Mouse (Mus musculus) spleen, adult 12 weeks (tissue): ENCODE results near the gene Amigo2.

Source experiments
- DNase-seq: peaks from one replicate; pipeline ENCODE4 v3.0.0; 2022; ENCODE audit warnings: low spot score

Gene Amigo2

DNA sequence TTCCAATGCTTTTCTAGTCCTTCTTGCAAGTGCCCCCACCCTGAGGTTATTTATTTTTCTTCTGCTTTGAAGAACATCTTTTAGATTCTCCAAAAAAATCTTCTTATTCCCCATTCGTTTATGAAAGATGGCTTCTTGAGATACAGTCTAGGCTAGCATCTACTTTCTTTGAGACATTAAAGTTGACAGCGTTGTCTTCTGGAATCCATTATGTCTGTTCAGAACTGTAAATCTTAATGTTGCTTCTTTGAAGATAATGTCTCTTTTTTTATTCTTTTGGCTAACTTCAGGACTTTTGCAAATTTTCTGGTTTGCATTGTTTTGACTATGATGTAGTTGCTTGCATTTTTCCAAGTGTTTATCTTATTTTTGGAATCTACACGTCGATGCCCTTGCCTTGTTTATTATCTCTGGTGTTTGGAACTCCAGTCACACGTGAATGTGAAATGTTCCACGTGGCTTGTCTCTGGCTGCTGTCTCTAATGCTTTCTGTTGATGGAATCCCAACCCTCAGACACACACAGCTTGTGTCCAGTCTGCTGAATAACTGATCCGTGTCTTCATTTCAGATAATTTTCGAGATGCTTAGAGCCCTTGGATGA, 20.1 kb upstream of the Amigo2 start:
- no peak for DNase-seq

GRCm38 (mm10) chr15:97266236-97266845, 19.3 kb upstream of the Amigo2 start:
- DNase-seq, result no peak

- DNase-seq, result no peak
Observed at GRCm38 (mm10) chr15:97262251-97262650, 15.2 kb upstream of the Amigo2 start.

DNA sequence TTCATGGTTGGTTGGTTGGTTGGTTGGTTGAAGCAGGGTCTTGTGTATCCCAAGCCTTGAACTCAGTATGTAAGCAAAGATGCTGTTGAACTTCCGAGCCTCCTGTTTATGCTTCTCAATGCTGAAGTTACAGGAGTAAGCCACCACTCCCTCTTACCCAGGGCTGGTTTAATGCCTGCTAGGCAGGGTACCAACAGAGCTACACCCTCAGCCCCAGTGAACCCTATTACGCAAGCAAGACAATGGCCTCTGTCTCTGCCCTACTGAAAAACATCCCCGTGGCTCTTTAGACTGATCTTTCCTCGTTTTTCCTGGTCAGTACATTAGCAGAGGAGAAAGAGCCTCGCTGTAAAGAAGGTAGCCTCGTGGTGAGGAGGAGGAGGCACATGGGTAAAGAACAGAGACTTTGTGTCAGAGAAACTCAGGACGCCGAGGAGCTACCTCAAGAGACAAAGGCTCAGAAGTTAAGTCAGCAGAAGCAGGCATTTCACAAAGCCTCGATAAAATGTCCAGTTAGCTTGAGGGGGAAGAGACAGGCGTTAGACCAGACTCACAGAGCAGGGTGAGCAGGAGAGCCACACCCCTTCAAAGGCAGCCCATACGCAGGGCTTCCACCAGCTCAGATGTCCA, 13.0 kb upstream of the Amigo2 start:
- DNase-seq, result no peak

- no peak for DNase-seq
Observed at GRCm38 (mm10) chr15:97259300-97259699, 12.2 kb upstream of the Amigo2 start.

DNA sequence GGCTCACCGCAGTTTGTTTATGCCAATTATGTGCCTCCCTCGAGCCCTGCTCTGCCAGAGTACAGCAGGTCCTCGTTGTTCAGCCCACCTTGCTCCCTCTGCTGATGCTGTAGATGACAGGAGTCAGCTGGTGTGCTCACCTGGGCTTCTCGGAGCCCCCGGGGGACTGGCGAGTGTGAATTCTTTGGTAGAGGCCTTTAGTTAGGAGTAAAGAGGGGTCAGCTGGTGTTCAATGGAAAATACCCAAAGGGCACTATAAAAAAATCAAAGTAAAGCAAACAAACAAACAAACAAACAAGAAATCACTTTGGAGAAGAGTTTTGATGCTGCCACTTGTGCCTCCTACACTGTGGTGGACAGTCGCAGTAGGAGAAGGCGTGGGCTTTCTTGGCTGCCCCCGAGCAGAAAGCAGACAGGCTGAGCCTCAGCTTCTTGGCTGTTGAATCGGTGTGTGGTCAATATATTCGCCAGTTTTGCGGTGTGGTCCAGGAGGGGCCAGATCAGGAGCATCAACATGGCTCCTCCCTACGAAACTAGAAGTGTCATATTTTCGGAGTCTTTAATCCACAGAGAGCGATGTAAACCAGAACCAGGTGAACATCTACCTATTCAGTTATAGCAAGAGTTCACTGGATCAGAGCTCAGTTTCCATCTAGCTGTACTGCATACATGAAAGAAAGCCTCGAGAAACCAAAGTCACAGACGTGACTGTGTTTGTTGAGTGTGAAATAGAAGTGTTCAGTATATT, 11.6 kb upstream of the Amigo2 start:
- DNase-seq, result no peak

DNA sequence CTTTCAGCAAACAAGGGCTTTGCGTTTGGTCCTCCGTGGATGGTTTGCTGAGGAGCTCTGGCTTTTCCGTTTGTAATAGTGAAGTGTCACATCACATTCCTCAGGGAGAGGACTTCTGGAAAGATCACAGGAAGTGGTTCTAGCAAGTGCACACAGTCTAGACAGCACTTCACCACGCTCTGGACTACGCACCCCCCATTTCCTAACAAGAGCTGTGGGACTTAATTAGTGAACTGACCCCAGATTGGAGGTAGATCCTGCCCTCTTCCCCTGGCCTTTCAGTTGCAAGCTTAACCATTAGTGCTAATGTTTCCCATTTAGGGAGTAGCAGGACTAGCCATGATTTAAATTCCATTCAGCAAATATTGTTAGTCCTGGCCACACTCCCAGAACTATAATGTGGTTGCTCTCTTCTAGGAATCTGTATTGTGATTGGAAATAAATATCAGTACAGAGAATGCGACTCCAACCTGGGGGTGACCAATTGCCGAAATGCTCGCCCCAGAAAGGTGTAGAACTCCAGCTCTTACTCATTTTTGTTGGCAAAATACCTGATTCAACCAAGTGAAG, 10.2 kb upstream of the Amigo2 start:
- no peak for DNase-seq

GRCm38 (mm10) chr15:97256411-97256810, 9.3 kb upstream of the Amigo2 start:
- no peak for DNase-seq

DNA sequence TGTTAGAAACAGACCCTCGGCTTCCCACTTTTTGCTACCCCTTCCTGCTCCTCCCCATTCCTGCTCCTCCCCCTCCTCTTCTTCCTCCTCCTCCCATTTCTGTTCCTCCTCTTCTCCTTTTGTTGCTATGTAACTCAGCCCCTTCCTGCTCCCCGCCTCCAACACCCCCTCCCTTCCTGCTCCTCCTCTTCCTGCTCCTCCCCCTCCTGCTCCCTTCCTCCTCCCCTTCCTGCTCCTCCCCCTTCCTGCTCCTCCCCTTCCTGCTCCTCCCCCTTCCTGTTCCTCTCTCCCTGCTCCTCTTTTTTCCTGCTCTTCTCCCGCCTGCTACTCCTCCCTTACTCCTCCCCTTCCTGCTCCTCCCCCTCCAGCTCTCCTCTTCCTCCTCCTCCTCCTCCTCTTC, 8.7 kb upstream of the Amigo2 start:
- DNase-seq, result no peak

GRCm38 (mm10) chr15:97254375-97254774, 7.3 kb upstream of the Amigo2 start:
- no peak for DNase-seq

- DNase-seq, result no peak
Observed at GRCm38 (mm10) chr15:97252493-97253034, 5.5 kb upstream of the Amigo2 start.

GRCm38 (mm10) chr15:97249322-97249721, 2.2 kb upstream of the Amigo2 start:
- no peak for DNase-seq

- DNase-seq, result no peak
Observed at GRCm38 (mm10) chr15:97248296-97248695, 1.2 kb upstream of the Amigo2 start.

- DNase-seq, result no peak
Observed at GRCm38 (mm10) chr15:97247791-97248161, 689 bp upstream of the Amigo2 start.

DNA sequence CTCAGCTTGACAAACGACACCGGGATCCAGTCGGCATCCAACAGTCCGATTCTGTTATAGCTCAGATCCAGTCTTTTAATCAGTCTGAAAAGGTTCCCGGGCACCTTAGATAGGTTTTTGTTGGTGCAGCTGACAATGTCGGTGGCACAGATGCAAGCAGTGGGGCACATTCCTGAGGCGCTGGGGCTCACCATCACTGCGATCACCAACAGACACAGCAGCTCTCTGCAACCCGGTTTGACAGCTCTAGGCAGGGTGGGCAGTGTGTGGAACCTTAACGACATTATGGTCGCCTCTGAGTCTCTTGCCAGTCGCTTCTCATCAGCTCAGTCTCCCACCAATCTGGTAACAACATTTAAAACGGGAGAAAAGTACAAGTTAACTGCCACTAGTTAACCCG, 831 bp downstream of the Amigo2 start:
- DNase-seq, result no peak

GRCm38 (mm10) chr15:97245392-97245791, 1.7 kb downstream of the Amigo2 start:
- no peak for DNase-seq

DNA sequence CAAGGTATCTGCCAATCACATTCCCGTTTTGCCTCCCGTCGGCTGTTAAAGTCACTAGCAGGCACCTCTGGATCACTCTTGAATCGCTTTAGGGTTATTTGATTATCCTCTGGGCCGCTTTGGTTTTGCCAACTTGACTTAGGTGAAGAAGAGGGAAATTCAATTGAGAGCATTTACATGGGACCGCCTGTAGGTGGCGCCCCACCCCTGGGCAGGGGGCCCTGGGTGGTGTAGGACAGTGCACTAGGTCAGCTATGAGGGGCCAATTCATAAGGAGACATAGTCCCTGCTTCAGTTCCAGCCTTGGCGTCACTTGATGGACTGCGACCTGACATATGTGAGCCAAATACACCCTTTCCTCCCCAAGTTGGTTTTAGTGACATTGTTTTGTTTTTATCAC, 10.1 kb downstream of the Amigo2 start:
- DNase-seq, result no peak

- DNase-seq, result no peak
Observed at GRCm38 (mm10) chr15:97235183-97235582, 11.9 kb downstream of the Amigo2 start.

DNA sequence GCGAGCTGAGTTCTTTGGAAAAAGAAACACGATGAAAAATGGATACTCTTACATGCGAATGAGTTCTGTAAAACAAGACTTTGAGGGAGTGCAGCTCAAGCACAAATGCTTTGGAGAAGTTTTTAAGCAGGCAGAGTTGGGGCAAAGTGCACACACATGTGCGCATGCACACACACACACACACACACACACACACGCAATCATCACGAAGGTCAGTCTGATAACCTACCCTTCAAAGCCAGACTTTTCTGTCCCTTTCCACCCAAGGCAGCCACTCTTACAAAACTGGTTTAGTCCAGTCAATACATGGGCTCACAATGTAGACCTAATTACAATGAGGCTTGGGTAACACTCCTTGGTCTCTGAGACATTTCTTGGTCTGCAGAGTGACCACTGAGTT, 13.0 kb downstream of the Amigo2 start:
- DNase-seq, result no peak

- DNase-seq, result no peak
Observed at GRCm38 (mm10) chr15:97229494-97230077, 17.5 kb downstream of the Amigo2 start.

GRCm38 (mm10) chr15:97224003-97224402, 23.1 kb downstream of the Amigo2 start:
- no peak for DNase-seq

DNA sequence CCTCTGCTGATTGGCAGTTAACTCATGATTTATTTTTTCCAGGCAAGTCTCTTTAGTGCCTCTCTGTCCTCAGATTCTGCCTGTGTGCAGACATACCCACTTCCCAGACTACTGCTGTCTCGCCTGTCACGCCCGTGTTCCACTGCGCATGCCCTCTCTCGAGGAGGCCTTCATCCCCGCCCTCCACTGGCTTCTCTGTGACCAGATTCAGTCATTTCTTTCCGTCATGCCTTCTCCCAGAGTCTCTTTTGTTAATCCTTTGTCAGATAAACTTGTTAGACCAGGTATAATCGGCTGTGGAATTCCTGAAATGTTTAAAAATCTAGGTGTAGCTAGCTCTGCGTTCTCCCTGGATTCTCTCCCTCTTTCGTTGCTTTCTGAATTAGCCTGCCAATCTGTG, 23.7 kb downstream of the Amigo2 start:
- no peak for DNase-seq
